Mouse (Mus musculus) mouse trophoblast stem cell (cell line): Measurements from ENCODE around the gene Uxt.

Experiments
- in situ Hi-C, 2 experiments: fragments of 300-500 bp; cut with MseI, MboI; formaldehyde crosslinking; loops; 2 replicates in 1 of 2; 3 replicates in 1 of 2; pipeline ENCODE4 v1.15.1; 2025

Uxt gene

GRCm38 (mm10) chrX:20961477-20962378 is at the start of gene Uxt:
Gene Uxt, minus strand, starts transcription at chrX:20962017.
- in situ Hi-C loops: no loop called here

DNA sequence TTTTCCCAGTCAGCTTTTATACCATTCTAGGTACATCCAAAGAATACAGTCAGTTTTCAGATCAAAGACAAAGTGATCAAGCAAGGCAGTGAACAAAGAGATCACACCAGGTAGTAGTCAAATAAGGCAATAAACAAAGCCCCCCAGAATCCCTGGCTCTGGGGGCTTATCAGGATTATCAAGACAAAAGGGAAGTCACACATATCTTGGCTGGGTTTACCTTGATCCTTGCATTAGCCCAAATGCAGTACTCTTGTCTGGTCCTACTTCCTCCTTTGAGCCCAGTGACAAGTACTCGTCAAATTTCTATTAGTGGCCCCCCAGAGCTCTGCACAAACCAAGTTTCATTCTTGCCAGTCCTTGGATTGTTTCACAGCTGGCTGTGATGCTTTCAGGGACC is 19.1 kb upstream of the Uxt start:
- in situ Hi-C loops: no loop called here

DNA sequence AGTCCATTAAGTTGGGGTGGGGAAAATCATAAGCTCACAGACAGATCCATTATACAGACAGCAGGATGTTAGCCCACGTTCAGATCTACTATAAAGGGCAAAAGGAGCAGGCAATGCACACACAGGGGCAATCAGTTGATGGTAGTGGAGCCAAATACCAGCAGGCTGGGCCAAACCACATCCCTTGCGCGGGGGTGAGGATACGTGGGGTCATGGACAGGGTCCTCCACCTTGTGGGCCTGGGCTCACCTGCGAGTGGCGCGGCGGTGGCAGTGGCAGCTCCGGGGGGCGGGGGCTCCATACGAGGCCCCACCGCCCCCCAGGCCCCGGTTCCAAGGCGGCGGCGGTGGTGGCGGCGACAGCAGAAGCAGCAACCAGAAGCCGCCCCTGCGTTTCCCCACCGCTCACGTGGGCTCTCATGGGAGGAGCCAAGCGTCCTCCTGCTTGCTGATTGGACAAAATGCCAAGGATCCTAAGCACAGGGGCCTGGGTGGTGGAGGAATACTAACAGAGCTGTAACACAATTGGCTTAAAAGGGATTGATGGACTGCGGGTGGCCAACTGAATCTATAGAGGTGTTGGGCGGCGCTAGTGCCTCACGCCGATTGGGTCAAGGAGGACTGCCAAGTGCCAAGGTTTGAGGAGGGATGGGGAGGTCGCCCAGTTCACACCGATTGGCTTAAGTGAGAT is 11.5 kb downstream of the Uxt start, which contains the start of gene Elk1:
TSS of gene Elk1 (minus strand) at position 418 of the 690 bp plus-strand sequence.
- in situ Hi-C loops: no loop called here

DNA sequence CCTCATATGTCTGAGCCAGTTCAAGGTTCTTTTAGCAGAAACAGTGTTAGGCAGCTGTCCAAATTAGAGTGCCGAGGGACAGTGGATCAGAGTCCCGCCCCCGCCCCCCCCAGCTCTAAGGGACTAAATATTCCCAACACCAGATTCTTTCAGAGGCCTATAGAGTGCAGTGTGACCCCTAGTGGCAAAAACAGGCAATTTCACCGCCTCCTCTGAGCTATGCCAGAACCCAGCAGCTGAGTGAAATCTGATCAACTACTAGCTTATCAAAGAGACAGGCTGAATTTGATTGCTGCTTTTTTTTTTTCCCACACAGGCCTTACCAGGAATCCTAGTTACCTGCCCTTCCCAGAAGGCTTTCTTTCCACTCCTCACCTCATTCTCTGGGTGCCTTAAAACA is 15.8 kb downstream of the Uxt start:
- in situ Hi-C loops: no loop called here

DNA sequence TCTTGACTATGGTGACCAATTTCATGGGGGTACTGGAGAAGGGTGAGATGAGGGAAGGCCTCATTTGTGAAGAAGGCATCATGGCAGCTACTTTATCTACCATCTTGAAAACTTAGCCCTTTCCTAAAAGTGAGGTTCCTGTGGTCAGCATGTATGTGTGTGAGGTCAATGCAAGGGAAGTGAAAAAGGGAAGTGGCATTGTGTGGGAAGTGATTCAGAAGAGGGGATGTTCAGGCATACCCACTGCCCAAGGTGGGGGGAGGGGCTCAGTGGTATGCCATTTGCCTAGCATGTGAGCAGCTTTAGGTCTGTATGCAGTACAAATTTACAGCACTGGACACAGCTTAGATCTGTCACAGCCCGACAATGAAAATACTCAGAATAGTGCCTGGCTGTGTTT is 29.9 kb downstream of the Uxt start:
- in situ Hi-C loops: no loop called here

GRCm38 (mm10) chrX:20931364-20931763 is 30.5 kb downstream of the Uxt start, which contains the start of gene Cfp:
Gene Cfp, minus strand, starts transcription at chrX:20931555.
- in situ Hi-C loops: no loop called here

DNA sequence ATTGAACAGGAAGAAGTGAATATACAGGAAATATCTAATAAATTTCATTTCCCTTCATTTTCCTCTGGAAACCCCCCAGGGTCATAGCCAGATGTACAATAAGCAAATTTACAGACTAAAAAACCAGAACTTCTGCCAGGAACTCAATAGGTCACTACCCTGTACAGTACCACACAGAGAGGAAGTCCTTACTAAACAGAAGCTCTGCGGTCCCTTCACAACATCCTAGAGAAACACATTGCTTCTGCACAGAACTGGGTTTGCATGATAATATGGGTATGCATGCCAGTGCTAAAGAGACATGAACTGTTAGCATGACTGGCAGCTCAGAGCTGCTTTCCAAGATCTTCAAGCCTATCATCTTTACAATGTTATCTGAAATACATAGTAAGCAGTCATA is 32.0 kb downstream of the Uxt start:
- in situ Hi-C loops: no loop called here

GRCm38 (mm10) chrX:20924976-20925375 is 36.8 kb downstream of the Uxt start:
- in situ Hi-C loops: no loop called here

DNA sequence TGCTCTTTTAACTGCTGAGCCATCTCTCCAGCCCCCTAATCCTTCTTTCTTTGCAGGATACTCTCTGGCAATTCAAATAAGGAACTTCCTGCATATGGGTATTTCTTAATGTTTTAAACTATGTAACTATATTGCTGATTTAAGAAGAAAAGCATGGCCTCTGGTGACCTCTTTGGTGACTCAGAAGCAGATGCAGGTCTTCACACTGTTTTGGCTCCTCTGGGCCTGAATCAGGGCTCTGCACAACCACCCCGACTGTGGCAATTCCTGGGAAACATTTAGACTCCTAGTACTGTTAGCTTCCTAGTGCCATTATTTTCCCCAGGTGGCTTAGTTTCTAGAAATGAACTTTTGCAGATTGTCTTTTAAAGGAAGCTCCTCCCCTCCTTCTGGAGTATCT is 38.3 kb downstream of the Uxt start:
- in situ Hi-C loops: no loop called here

- in situ Hi-C loops: no loop called here
Measured at GRCm38 (mm10) chrX:20921366-20921765, 40.5 kb downstream of the Uxt start.

GRCm38 (mm10) chrX:20920844-20921364 is 40.9 kb downstream of the Uxt start, which contains the start of gene Syn1:
Gene Syn1, minus strand, starts transcription at chrX:20921004.
- in situ Hi-C loops: no loop called here

DNA sequence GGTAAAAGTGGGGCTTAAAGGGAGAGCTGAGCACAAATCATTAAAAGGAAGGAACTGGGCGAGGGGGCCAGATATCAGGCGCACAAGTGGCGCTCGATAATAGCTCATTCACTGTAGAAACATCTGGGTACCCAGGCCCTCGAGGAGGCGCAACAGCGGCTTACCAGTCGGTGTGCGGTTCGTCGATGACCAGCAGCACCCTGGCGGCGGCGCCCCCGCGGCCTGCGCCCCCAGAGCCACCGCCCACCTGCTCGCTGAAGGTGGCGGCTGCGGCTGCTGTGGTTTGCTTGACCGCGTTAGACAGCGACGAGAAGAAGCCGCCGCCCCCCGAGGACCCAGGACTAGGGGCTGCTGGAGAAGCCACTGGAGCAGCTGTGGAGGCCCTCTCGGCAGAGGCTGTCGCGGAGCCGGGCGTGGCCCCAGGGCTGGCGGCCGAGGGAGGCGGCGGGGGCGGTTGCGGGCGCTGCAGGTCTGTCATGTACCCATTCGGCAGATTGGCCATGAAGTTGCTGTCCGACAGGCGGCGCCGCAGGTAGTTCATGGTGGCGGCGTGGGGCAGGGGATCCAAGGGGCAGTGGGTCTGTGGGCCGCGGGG is 41.5 kb downstream of the Uxt start:
- in situ Hi-C loops: no loop called here

DNA sequence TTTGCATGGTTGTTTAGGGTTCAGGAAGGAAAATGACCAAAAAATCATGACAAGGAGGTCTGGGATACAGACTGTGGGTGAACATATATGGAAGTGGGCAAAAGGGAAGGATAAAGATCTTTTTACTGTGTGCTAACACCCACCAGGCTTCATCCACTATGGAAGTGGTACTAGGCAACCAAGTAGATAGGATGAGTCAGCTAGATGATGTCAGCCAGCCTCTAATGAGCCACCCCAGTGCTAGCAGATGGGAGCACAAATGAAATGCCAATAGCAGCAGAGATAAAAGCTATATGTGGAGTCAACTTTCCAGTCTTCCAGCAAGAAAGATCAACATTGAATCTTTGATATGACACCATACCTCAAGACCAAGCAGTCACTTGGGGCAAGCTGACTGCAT is 46.7 kb downstream of the Uxt start:
- in situ Hi-C loops: no loop called here

GRCm38 (mm10) chrX:20913726-20914125 is 48.1 kb downstream of the Uxt start:
- in situ Hi-C loops: no loop called here

DNA sequence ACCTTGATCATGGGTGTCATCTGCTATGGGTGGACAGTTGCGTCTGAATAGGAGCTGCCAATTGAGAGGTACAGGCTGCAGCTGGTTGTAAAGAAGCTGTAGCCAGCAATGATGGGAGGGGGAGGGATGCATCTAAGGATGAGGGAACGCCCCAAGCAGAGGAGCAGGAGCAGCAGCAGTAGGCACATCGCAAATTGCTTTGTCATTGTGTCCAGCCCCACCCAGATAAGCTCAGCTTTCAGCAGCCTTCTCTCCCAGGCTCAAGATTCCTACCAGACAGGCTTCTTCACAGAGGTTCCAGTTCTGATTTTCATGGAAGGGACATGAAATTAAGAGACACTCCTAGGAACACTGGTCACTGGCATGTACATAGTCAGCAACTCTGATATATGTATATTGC is 51.7 kb downstream of the Uxt start:
- in situ Hi-C loops: no loop called here
